In the genomic region with DNA sequence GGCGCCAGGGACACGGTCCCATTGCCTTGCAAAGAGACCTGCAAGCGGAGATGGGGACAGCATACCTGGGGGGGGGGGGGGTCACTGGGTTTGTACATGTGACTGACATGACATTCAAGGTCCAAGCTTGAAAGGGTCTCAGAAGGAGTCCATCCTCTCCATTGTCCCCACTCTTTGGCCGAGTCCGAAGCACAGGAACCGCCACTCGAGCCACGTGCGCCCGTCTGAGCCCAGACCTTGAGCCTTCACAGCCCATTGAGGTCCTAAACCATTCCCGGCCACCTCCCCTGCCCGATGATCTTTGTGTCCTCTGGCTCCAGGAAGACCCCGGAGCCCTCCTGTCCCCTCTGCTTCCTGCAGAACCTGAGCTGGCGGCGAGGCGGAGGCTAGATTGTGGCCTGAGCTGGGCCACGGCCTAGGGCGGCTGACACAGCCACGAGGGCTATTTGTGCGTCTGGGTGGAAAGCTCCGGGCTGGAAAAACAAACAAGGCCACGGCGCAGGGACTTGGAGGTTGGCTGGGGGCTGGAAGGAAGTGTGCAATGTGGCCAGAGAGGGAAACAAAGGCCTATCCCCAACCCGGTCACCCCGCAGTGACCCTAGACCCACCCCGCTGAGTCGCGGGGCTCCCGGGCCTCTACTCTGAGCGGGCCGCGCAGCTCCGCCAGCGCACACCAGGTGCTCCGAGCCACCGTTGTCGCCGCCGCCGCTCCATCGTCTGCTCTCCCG, we compare ENCODE assay signal across 15 mouse cellular contexts. TPM values are rescaled to one million over a fixed set of nuclear protein-coding genes. Genes with fewer than 3 reads are reported as not detected.
DNase-seq lines count a peak whose midpoint lies in the region; ATAC-seq and TF ChIP-seq lines count a peak whose summit lies in the region.
"Had no signal": no experiment of that assay in that cellular context is flagged by ENCODE, and none has a peak within 500 bp of the region (broad histone marks: within the 10 kb centered on the region; RNA-seq: fewer than 3 reads in every experiment).

No protein-coding gene starts in this region.

- H3K4me1 ChIP-seq in heart, embryonic 16.5 days (ENCODE audit: control insufficient read depth, insufficient read depth, low read length), result no peaks in the 10 kb centered on the region
- peaks cover 18% of the 10 kb centered on the region for H3K4me1 ChIP-seq in forebrain, embryonic 15.5 days
- no peaks in the 10 kb centered on the region for H3K4me1 ChIP-seq in midbrain, embryonic 16.5 days (ENCODE audit: control insufficient read depth, insufficient read depth, low read length)

- H3K9ac ChIP-seq in heart, embryonic 16.5 days (ENCODE audit: low read length), result no peak overlapping the region
- no peak overlapping the region for H3K9ac ChIP-seq in forebrain, embryonic 15.5 days (replicated peaks)
- H3K9ac ChIP-seq in midbrain, embryonic 16.5 days (ENCODE audit: low read depth, low read length), result peak overlapping the region; percentile 39; the same call in 1 of the 2 replicates
- H3K9ac ChIP-seq: embryonic facial prominence, embryonic 15.5 days had no signal

- TF ChIP-seq CTCF in layer of hippocampus, adult 2 months (conservative IDR thresholded peaks at IDR 0.05), result no peak

- DNase-seq in heart, adult 9 months (ENCODE audit: low spot score in 2 of 2), result no peak
- peak; percentile 58 for DNase-seq in ZHBTc4 (ENCODE audit: low read depth, low spot score)
- no peak for DNase-seq in gastrocnemius, postnatal 14 days
- DNase-seq in layer of hippocampus, adult 2 months (ENCODE audit: low spot score in 2 of 2), result no peak
- DNase-seq in adrenal gland, postnatal 4 days (ENCODE audit: low spot score in 2 of 2), result no peak
- DNase-seq: right cerebral cortex, adult 18-20 months had no signal

- intact Hi-C loops in gastrocnemius, postnatal 14 days (cut with DNase I; ENCODE audit: low total_unique reads), result no loop called here

- H3K36me3 ChIP-seq in heart, embryonic 16.5 days (ENCODE audit: control insufficient read depth, insufficient read depth), result no peaks in the 10 kb centered on the region
- H3K36me3 ChIP-seq in forebrain, embryonic 15.5 days, result no peaks in the 10 kb centered on the region
- no peaks in the 10 kb centered on the region for H3K36me3 ChIP-seq in midbrain, embryonic 16.5 days (ENCODE audit: control insufficient read depth, insufficient read depth, low read length)
- H3K36me3 ChIP-seq: embryonic facial prominence, embryonic 15.5 days had no signal

- 1% methylated on average over 41 of the region's 42 CpGs for WGBS in heart, embryonic 16.5 days
- 3% methylated on average over 42 of the region's 42 CpGs for WGBS in forebrain, embryonic 15.5 days
- WGBS in midbrain, embryonic 16.5 days, result 1% methylated on average over 42 of the region's 42 CpGs

- no peak overlapping the region for H3K27ac ChIP-seq in heart, embryonic 16.5 days (ENCODE audit: low read length)
- H3K27ac ChIP-seq in forebrain, embryonic 15.5 days (replicated peaks), result peak overlapping the region; percentile 25; the same call in 1 of the 2 replicates
- peak overlapping the region; percentile 59 for H3K27ac ChIP-seq in midbrain, embryonic 16.5 days (ENCODE audit: low read length)
- no peak overlapping the region for H3K27ac ChIP-seq in layer of hippocampus, adult 2 months
- H3K27ac ChIP-seq: embryonic facial prominence, embryonic 15.5 days had no signal

- H3K9me3 ChIP-seq in heart, embryonic 16.5 days (replicated peaks; ENCODE audit: control insufficient read depth, low read length), result no peaks in the 10 kb centered on the region
- no peaks in the 10 kb centered on the region for H3K9me3 ChIP-seq in forebrain, embryonic 15.5 days
- H3K9me3 ChIP-seq in midbrain, embryonic 16.5 days (replicated peaks; ENCODE audit: control insufficient read depth, low read length, poor library complexity, severe bottlenecking), result no peaks in the 10 kb centered on the region
- H3K9me3 ChIP-seq: embryonic facial prominence, embryonic 15.5 days had no signal

- H3K4me2 ChIP-seq in heart, embryonic 16.5 days (ENCODE audit: low read depth, low read length), result peak overlapping the region; percentile 21; the same call in 1 of the 2 replicates
- peak overlapping the region; percentile 18 for H3K4me2 ChIP-seq in forebrain, embryonic 15.5 days (replicated peaks)
- H3K4me2 ChIP-seq in midbrain, embryonic 16.5 days (ENCODE audit: low read length), result peak overlapping the region; percentile 28
- H3K4me2 ChIP-seq: embryonic facial prominence, embryonic 15.5 days had no signal

- ATAC-seq in heart, embryonic 16.5 days (replicated peaks; ENCODE audit: extremely low read depth, insufficient read depth, low FRiP score), result no peak
- no peak for ATAC-seq in forebrain, embryonic 15.5 days (replicated peaks)
- no peak for ATAC-seq in midbrain, embryonic 16.5 days

- 0 out of 2 replicates have a peak overlapping the region, but pooled peaks have one; percentile 12 for H3K4me3 ChIP-seq in heart, embryonic 16.5 days (ENCODE audit: low read length)
- peak overlapping the region; percentile 0 for H3K4me3 ChIP-seq in forebrain, embryonic 15.5 days
- H3K4me3 ChIP-seq in midbrain, embryonic 16.5 days (ENCODE audit: low read depth, low read length), result peak overlapping the region; percentile 11; the same call in 1 of the 2 replicates
- no peak overlapping the region for H3K4me3 ChIP-seq in layer of hippocampus, adult 2 months
- H3K4me3 ChIP-seq: embryonic facial prominence, embryonic 15.5 days had no signal

- peaks cover 86% of the 10 kb centered on the region for H3K27me3 ChIP-seq in heart, embryonic 16.5 days (ENCODE audit: control insufficient read depth, insufficient read depth, low read length)
- peaks cover 82% of the 10 kb centered on the region for H3K27me3 ChIP-seq in forebrain, embryonic 15.5 days
- H3K27me3 ChIP-seq in midbrain, embryonic 16.5 days (ENCODE audit: control insufficient read depth, insufficient read depth, low read depth, low read length), result peaks cover 72% of the 10 kb centered on the region

RNA-seq across cellular contexts. Expression of gene Six3, which starts 4.9 kb away (rescaled TPM):
- not detected in 2 replicates for polyA plus RNA-seq in heart, embryonic 16.5 days (2015; fragmentation: Nextera tagmentation; extraction: Ambion mirVana)
- 18.0 and 21.7 TPM in 2 replicates for polyA plus RNA-seq in forebrain, embryonic 15.5 days (2015; fragmentation: Nextera tagmentation; extraction: Ambion mirVana)
- polyA plus RNA-seq in midbrain, embryonic 16.5 days (2015; fragmentation: Nextera tagmentation; extraction: Ambion mirVana), result 19.1 and 24.2 TPM in 2 replicates
- not detected for total RNA-seq in gastrocnemius, postnatal 14 days (2021)
- under 1 TPM in 1 of 2 experiments, not detected in 1; 0.20 TPM for total RNA-seq in layer of hippocampus, adult 2 months (2021)
- total RNA-seq in adrenal gland, postnatal 4 days (2021), result not detected
- total RNA-seq: heart, adult 8-10 months; monocyte, adult 5-6 weeks had no signal
- polyA plus RNA-seq: kidney, embryonic 14.5 days; liver, embryonic 16.5 days; testis, adult 2 months had no signal

Comparison
In these comparisons a context has a peak if more than half of its experiments do, and no peak if none do; other contexts are left out.
1. H3K27ac ChIP-seq: peak in forebrain, embryonic 15.5 days (single experiment) and midbrain, embryonic 16.5 days (single experiment); none in heart, embryonic 16.5 days (single experiment) and layer of hippocampus, adult 2 months (single experiment).
2. Peak in every context shown above with its lines, with median percentiles within 50 percentile points of each other: H3K4me2 ChIP-seq.